Mouse (Mus musculus) kidney, embryonic 14.5 days (tissue): ENCODE data around the gene Zscan2. TPM values are rescaled to one million over a fixed set of nuclear protein-coding genes. Genes with fewer than 3 reads are reported as not detected.

Source experiments
- ATAC-seq: fragments of 200-750 bp; cut with Nextera tagmentation; 2 replicates; pipeline ENCODE4 v1.8.0; 2017; ENCODE audit warnings: moderate number of reproducible peaks, mild to moderate bottlenecking, moderate TSS enrichment, moderate library complexity; ENCODE audit not compliant: low FRiP score, low TSS enrichment
- H3K27ac ChIP-seq: fragments of 300-500 bp; sonication (generic); 2 replicates; pipeline ENCODE4 v1.5.1; 2014; ENCODE audit warnings: low read depth, mild to moderate bottlenecking, low read length, moderate library complexity, mixed read lengths
- H3K27me3 ChIP-seq: fragments of 300-500 bp; sonication (generic); 2 replicates; pipeline ENCODE4 v1.6.1; 2014; ENCODE audit warnings: mild to moderate bottlenecking, low read length; ENCODE audit not compliant: control insufficient read depth, insufficient read depth
- H3K36me3 ChIP-seq: fragments of 300-500 bp; sonication (generic); 2 replicates; pipeline ENCODE4 v1.6.1; 2014; ENCODE audit warnings: low read length, mixed read lengths; ENCODE audit not compliant: control insufficient read depth, insufficient read depth
- H3K4me1 ChIP-seq: fragments of 300-500 bp; sonication (generic); 2 replicates; pipeline ENCODE4 v1.6.1; 2014; ENCODE audit warnings: low read length, mixed read lengths; ENCODE audit not compliant: control insufficient read depth, insufficient read depth
- H3K4me2 ChIP-seq: fragments of 300-500 bp; sonication (generic); replicated peaks from 2 replicates; pipeline ENCODE4 v1.6.1; 2014; ENCODE audit warnings: low read depth, mild to moderate bottlenecking, low read length
- H3K4me3 ChIP-seq: fragments of 300-500 bp; sonication (generic); 2 replicates; pipeline ENCODE4 v1.5.1; 2014; ENCODE audit warnings: mild to moderate bottlenecking, low read length
- H3K9ac ChIP-seq: fragments of 300-500 bp; sonication (generic); 2 replicates; pipeline ENCODE4 v1.6.1; 2014; ENCODE audit warnings: low read depth, mild to moderate bottlenecking, low read length, moderate library complexity
- H3K9me3 ChIP-seq: fragments of 300-500 bp; sonication (generic); 2 replicates; pipeline ENCODE4 v1.6.1; 2016; ENCODE audit warnings: low read length; ENCODE audit not compliant: control insufficient read depth
- WGBS: fragments of 180-500 bp; shearing (Covaris S2); extraction: QIAGEN DNeasy Blood & Tissue Kit; methylation state at CpG from one replicate; pipeline ENCODE4 v1.1.7; 2014; 5-methylcytosine and 5-hydroxymethylcytosine counted together
- polyA plus RNA-seq: library from polyadenylated mRNA; unstranded; fragments of >200 nt; fragmentation: Nextera tagmentation; extraction: Ambion mirVana; gene quantifications from 2 replicates; pipeline ENCODE4 v1.2.1, GENCODE M21; 2014

Gene Zscan2
- polyA plus RNA-seq, 1 experiment from 2014 or later = 4.0 TPM

GRCm38 (mm10) chr7:80849267-80849666 is 11.5 kb upstream of the Zscan2 start:
- H3K27me3 ChIP-seq = no peaks in the 10 kb centered on the region
- no peaks in the 10 kb centered on the region for H3K9me3 ChIP-seq
- H3K9ac ChIP-seq = peak overlapping the region; percentile 14; the same call in 1 of the 2 replicates
- no peaks in the 10 kb centered on the region for H3K4me1 ChIP-seq
- 82% methylated on average over 2 of the region's 2 CpGs for WGBS
- no peak for ATAC-seq
- no peaks in the 10 kb centered on the region for H3K36me3 ChIP-seq
- H3K27ac ChIP-seq = no peak overlapping the region
- H3K4me2 ChIP-seq = no peak overlapping the region
- H3K4me3 ChIP-seq = no peak overlapping the region

GRCm38 (mm10) chr7:80849710-80850109 is 11.0 kb upstream of the Zscan2 start:
- H3K27ac ChIP-seq = no peak overlapping the region
- no peaks in the 10 kb centered on the region for H3K36me3 ChIP-seq
- no peaks in the 10 kb centered on the region for H3K27me3 ChIP-seq
- 27% methylated on average over 4 of the region's 4 CpGs for WGBS
- no peak overlapping the region for H3K4me3 ChIP-seq
- no peaks in the 10 kb centered on the region for H3K9me3 ChIP-seq
- no peaks in the 10 kb centered on the region for H3K4me1 ChIP-seq
- no peak overlapping the region for H3K9ac ChIP-seq
- ATAC-seq = peak; percentile 60; the same call in 1 of the 2 replicates
- no peak overlapping the region for H3K4me2 ChIP-seq

GRCm38 (mm10) chr7:80850520-80850919 is 10.2 kb upstream of the Zscan2 start:
- H3K36me3 ChIP-seq = no peaks in the 10 kb centered on the region
- no peak for ATAC-seq
- no peak overlapping the region for H3K4me2 ChIP-seq
- no peak overlapping the region for H3K4me3 ChIP-seq
- no peak overlapping the region for H3K27ac ChIP-seq
- whole genome bisulfite sequencing = 90% methylated on average over 5 of the region's 5 CpGs
- no peaks in the 10 kb centered on the region for H3K9me3 ChIP-seq
- H3K27me3 ChIP-seq = no peaks in the 10 kb centered on the region
- no peak overlapping the region for H3K9ac ChIP-seq
- no peaks in the 10 kb centered on the region for H3K4me1 ChIP-seq

GRCm38 (mm10) chr7:80853218-80853617 is 7.5 kb upstream of the Zscan2 start:
- no peak for ATAC-seq
- WGBS = 90% methylated on average over 3 of the region's 3 CpGs
- no peak overlapping the region for H3K4me3 ChIP-seq

GRCm38 (mm10) chr7:80855316-80855715 is 5.4 kb upstream of the Zscan2 start:
- Histone ChIP-seq H3K9ac (no peak overlapping the region), H3K27me3 (no peaks in the 10 kb centered on the region), H3K4me2 (no peak overlapping the region), H3K4me3 (no peak overlapping the region), H3K4me1 (no peaks in the 10 kb centered on the region), H3K36me3 (no peaks in the 10 kb centered on the region), H3K9me3 (no peaks in the 10 kb centered on the region), H3K27ac (no peak overlapping the region)
- ATAC-seq = no peak

More at GRCm38 (mm10) chr7:80853218-80853617, 7.5 kb upstream of the Zscan2 start:
- Histone ChIP-seq H3K36me3 (no peaks in the 10 kb centered on the region), H3K4me1 (no peaks in the 10 kb centered on the region), H3K9me3 (no peaks in the 10 kb centered on the region), H3K27me3 (no peaks in the 10 kb centered on the region), H3K4me2 (no peak overlapping the region), H3K27ac (no peak overlapping the region), H3K9ac (no peak overlapping the region)

GRCm38 (mm10) chr7:80857181-80857580 is 3.5 kb upstream of the Zscan2 start:
- ATAC-seq = no peak
- Histone ChIP-seq H3K27ac (no peak overlapping the region), H3K4me1 (peaks cover 6% of the 10 kb centered on the region; the same call in 1 of the 2 replicates), H3K4me3 (no peak overlapping the region), H3K4me2 (no peak overlapping the region), H3K9me3 (no peaks in the 10 kb centered on the region), H3K27me3 (no peaks in the 10 kb centered on the region), H3K36me3 (no peaks in the 10 kb centered on the region), H3K9ac (no peak overlapping the region)
- WGBS = 32% methylated on average over 6 of the region's 6 CpGs

- peak overlapping the region; percentile 85 for H3K4me2 ChIP-seq
- H3K36me3 ChIP-seq = peaks cover 21% of the 10 kb centered on the region
- no peaks in the 10 kb centered on the region for H3K9me3 ChIP-seq
- H3K27ac ChIP-seq = no peak overlapping the region
- H3K27me3 ChIP-seq = no peaks in the 10 kb centered on the region
- H3K4me1 ChIP-seq = peaks cover 12% of the 10 kb centered on the region; the same call in 1 of the 2 replicates
- ATAC-seq = peak; percentile 54; the same call in 1 of the 2 replicates
- H3K9ac ChIP-seq = peak overlapping the region; percentile 90
- peak overlapping the region; percentile 91 for H3K4me3 ChIP-seq
- WGBS = under 1% methylated on average over 13 of the region's 13 CpGs
Observed at GRCm38 (mm10) chr7:80860227-80860626, 493 bp upstream of the Zscan2 start.

- H3K27me3 ChIP-seq = no peaks in the 10 kb centered on the region
- H3K9me3 ChIP-seq = no peaks in the 10 kb centered on the region
- no peak overlapping the region for H3K4me3 ChIP-seq
- H3K9ac ChIP-seq = no peak overlapping the region
- no peak overlapping the region; the same call in 1 of the 2 replicates for H3K4me2 ChIP-seq
- peaks cover 35% of the 10 kb centered on the region for H3K36me3 ChIP-seq
- no peak for ATAC-seq
- H3K27ac ChIP-seq = no peak overlapping the region
- 89% methylated on average over 2 of the region's 2 CpGs for WGBS
- H3K4me1 ChIP-seq = peaks cover 17% of the 10 kb centered on the region; the same call in 1 of the 2 replicates
Observed at GRCm38 (mm10) chr7:80862475-80862874, 1.8 kb downstream of the Zscan2 start.

- Histone ChIP-seq H3K9me3 (no peaks in the 10 kb centered on the region), H3K36me3 (peaks cover 45% of the 10 kb centered on the region), H3K4me1 (peaks cover 17% of the 10 kb centered on the region; the same call in 1 of the 2 replicates), H3K4me3 (no peak overlapping the region), H3K4me2 (no peak overlapping the region), H3K27ac (no peak overlapping the region), H3K27me3 (no peaks in the 10 kb centered on the region), H3K9ac (no peak overlapping the region)
- 93% methylated on average over 5 of the region's 5 CpGs for WGBS
- ATAC-seq = no peak
Observed at GRCm38 (mm10) chr7:80863520-80863919, 2.8 kb downstream of the Zscan2 start.
